ENCODE assay signal across 10 mouse cellular contexts in the genomic region with DNA sequence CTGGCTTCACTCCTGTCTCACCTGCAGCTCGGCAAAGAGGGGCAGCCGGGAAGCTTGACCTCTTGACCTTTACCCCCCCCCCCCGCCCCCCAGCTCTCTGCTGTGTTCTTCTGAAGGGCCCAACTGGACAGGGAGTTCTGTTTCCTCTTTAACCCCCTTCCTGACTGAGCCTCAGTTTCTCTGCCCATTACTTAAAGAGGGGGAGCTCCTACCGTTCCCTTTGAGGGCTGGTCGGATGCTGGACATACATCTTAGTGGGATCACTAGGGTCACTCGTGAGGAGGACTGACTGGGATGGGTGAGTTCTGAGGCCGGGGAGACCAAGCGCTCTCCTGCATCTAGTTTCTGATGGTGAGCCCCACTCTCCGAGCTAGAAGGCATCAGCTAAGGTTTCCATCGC. TPM values are rescaled to one million over a fixed set of nuclear protein-coding genes. Genes with fewer than 3 reads are reported as not detected.
DNase-seq lines count a peak whose midpoint lies in the region; ATAC-seq and TF ChIP-seq lines count a peak whose summit lies in the region.
"Had no signal": no experiment of that assay in that cellular context is flagged by ENCODE, and none has a peak within 500 bp of the region (broad histone marks: within the 10 kb centered on the region; RNA-seq: fewer than 3 reads in every experiment).

A gene (plus strand): TSS at position 301 of the 400 bp plus-strand sequence.

- peaks cover 96% of the 10 kb centered on the region for H3K27me3 ChIP-seq in megakaryocyte, embryonic 14.5 days (replicated peaks)
- peaks cover 26% of the 10 kb centered on the region for H3K27me3 ChIP-seq in limb, embryonic 14.5 days (ENCODE audit: control insufficient read depth, insufficient read depth, low read length)
- H3K27me3 ChIP-seq in stomach, embryonic 16.5 days (ENCODE audit: control insufficient read depth, insufficient read depth, low read length), result peaks cover 14% of the 10 kb centered on the region

- no peak within 1 kb of the TSS for H3K27ac ChIP-seq in limb, embryonic 14.5 days (replicated peaks; ENCODE audit: low read depth, low read length)
- H3K27ac ChIP-seq in stomach, embryonic 16.5 days (ENCODE audit: low read length), result peak within 1 kb of the TSS; percentile 17; the same call in 1 of the 2 replicates

- no peaks in the 10 kb centered on the region for H3K9me3 ChIP-seq in megakaryocyte, embryonic 14.5 days
- no peaks in the 10 kb centered on the region for H3K9me3 ChIP-seq in limb, embryonic 14.5 days (ENCODE audit: control insufficient read depth, low read length)
- no peaks in the 10 kb centered on the region for H3K9me3 ChIP-seq in stomach, embryonic 16.5 days (replicated peaks; ENCODE audit: control insufficient read depth, low read length)

- H3K4me2 ChIP-seq in limb, embryonic 14.5 days (replicated peaks; ENCODE audit: low read depth, low read length, severe bottlenecking), result peak within 1 kb of the TSS; percentile 86
- peak within 1 kb of the TSS; percentile 88 for H3K4me2 ChIP-seq in stomach, embryonic 16.5 days (ENCODE audit: low read depth, low read length)

- 2% methylated on average over 9 of the region's 10 CpGs for WGBS in limb, embryonic 14.5 days
- 7% methylated on average over 10 of the region's 10 CpGs for WGBS in stomach, embryonic 16.5 days

- H3K4me1 ChIP-seq in megakaryocyte, embryonic 14.5 days, result peaks cover 49% of the 10 kb centered on the region
- H3K4me1 ChIP-seq in limb, embryonic 14.5 days (ENCODE audit: control insufficient read depth, insufficient read depth, low read length), result peaks cover 7% of the 10 kb centered on the region
- H3K4me1 ChIP-seq in stomach, embryonic 16.5 days (ENCODE audit: control insufficient read depth, insufficient read depth, low read length), result peaks cover 35% of the 10 kb centered on the region

- no peak for DNase-seq in adrenal gland, adult 8-10 months
- DNase-seq in adrenal gland, postnatal 4 days (ENCODE audit: low spot score in 2 of 2), result no peak
- DNase-seq in limb, embryonic 14.5 days (ENCODE audit: low spot score), result no peak
- DNase-seq in cerebellum, postnatal 4 days (ENCODE audit: low spot score in 2 of 2), result no peak
- DNase-seq: layer of hippocampus, adult 9-11 months; thymus, adult 18-20 months had no signal

- H3K36me3 ChIP-seq in megakaryocyte, embryonic 14.5 days (replicated peaks; ENCODE audit: low read length), result no peaks in the 10 kb centered on the region
- no peaks in the 10 kb centered on the region for H3K36me3 ChIP-seq in limb, embryonic 14.5 days (ENCODE audit: control insufficient read depth, insufficient read depth, low read length)
- H3K36me3 ChIP-seq in stomach, embryonic 16.5 days (ENCODE audit: control insufficient read depth, insufficient read depth, low read length), result no peaks in the 10 kb centered on the region

- peak within 1 kb of the TSS; percentile 88 for H3K4me3 ChIP-seq in megakaryocyte, embryonic 14.5 days (replicated peaks)
- peak within 1 kb of the TSS; percentile 55 for H3K4me3 ChIP-seq in limb, embryonic 14.5 days (replicated peaks; ENCODE audit: low read length)
- peak within 1 kb of the TSS; percentile 56 for H3K4me3 ChIP-seq in stomach, embryonic 16.5 days (replicated peaks; ENCODE audit: low read length)

- H3K9ac ChIP-seq in limb, embryonic 14.5 days (ENCODE audit: low read depth, low read length, severe bottlenecking), result peak within 1 kb of the TSS; percentile 66
- H3K9ac ChIP-seq in stomach, embryonic 16.5 days (ENCODE audit: low read length), result peak within 1 kb of the TSS; percentile 81

- TF ChIP-seq POLR2A in limb, embryonic 14.5 days (IDR thresholded peaks at IDR 0.05; ENCODE audit: borderline replicate concordance, extremely low read depth, insufficient read depth, insufficient read length), result no peak

- ATAC-seq in megakaryocyte, adult 5-6 weeks (ENCODE audit: poor library complexity, severe bottlenecking), result no peak
- ATAC-seq in limb, embryonic 14.5 days (ENCODE audit: low FRiP score, low read depth), result no peak
- ATAC-seq in stomach, embryonic 16.5 days (ENCODE audit: insufficient read depth, low FRiP score), result no peak
- ATAC-seq in frontal cortex, adult (ENCODE audit: low TSS enrichment), result no peak

RNA-seq across cellular contexts. Expression of the gene that starts here (rescaled TPM):
- 10 to 100 TPM; 16.6 to 27.2 (median 22.8) TPM for total RNA-seq in adrenal gland, adult 8-10 months (2022)
- total RNA-seq in adrenal gland, postnatal 4 days (2021), result 1 to 10 TPM; 5.2 to 5.5 TPM
- not detected in 2 replicates for polyA plus RNA-seq in megakaryocyte, embryonic 14.5 days (2012; ENCODE audit: insufficient read depth, low replicate concordance)
- total RNA-seq in megakaryocyte, adult 5-6 weeks (2015), result 0.80 TPM in 1 of 2 replicates, not detected in the other
- not detected in 2 replicates for total RNA-seq in megakaryocyte, adult 5-6 weeks (2017)
- polyA plus RNA-seq in limb, embryonic 14.5 days (2012; rRNA removed), result 0.38 and 0.85 TPM in 2 replicates
- polyA plus RNA-seq in limb, embryonic 14.5 days (2014; fragmentation: Nextera tagmentation; extraction: Ambion mirVana), result 1.2 and 1.4 TPM in 2 replicates
- polyA plus RNA-seq in stomach, embryonic 16.5 days (2015; fragmentation: Nextera tagmentation; extraction: Ambion mirVana), result 1.1 and 1.6 TPM in 2 replicates
